Mouse (Mus musculus) ES-E14 (cell line): ENCODE measurements around the gene Myo1h.

ENCODE experiments used
- CHD2 ChIP-seq: IDR thresholded peaks from 2 replicates; pipeline ENCODE4 v1.6.1; 2014; ENCODE audit warnings: mild to moderate bottlenecking, low read depth, low read length, inconsistent platforms
- HCFC1 ChIP-seq: IDR thresholded peaks from 2 replicates; pipeline ENCODE4 v1.6.1; 2012; ENCODE audit warnings: low read length, inconsistent platforms, borderline replicate concordance; ENCODE audit not compliant: insufficient read depth
- MAFK ChIP-seq: IDR thresholded peaks from 2 replicates; pipeline ENCODE4 v1.6.1; 2014; ENCODE audit warnings: mild to moderate bottlenecking, low read depth, low read length, inconsistent platforms; ENCODE audit not compliant: insufficient read depth
- ZC3H11A ChIP-seq: IDR thresholded peaks from 2 replicates; pipeline ENCODE4 v1.6.1; 2012; ENCODE audit warnings: low read depth, mild to moderate bottlenecking, inconsistent platforms, low read length, borderline replicate concordance
- ZNF384 ChIP-seq: IDR thresholded peaks from 2 replicates; pipeline ENCODE4 v1.6.1; 2012; ENCODE audit warnings: low read depth, low read length, inconsistent platforms

GRCm38 (mm10) chr5:114365043-114365752, 76.2 kb downstream of the Myo1h start:
- TF ChIP-seq ZNF384 = no peak
- TF ChIP-seq ZC3H11A = no peak
- no peak for TF ChIP-seq MAFK
- no peak for TF ChIP-seq HCFC1
- no peak for TF ChIP-seq CHD2
